Mouse (Mus musculus): ENCODE data around the gene Sesn1. TPM values are rescaled to one million over a fixed set of nuclear protein-coding genes. Genes with fewer than 3 reads are reported as not detected.

The Sesn1 gene
- polyA plus RNA-seq, 1 experiment, result 5.0 TPM

DNA sequence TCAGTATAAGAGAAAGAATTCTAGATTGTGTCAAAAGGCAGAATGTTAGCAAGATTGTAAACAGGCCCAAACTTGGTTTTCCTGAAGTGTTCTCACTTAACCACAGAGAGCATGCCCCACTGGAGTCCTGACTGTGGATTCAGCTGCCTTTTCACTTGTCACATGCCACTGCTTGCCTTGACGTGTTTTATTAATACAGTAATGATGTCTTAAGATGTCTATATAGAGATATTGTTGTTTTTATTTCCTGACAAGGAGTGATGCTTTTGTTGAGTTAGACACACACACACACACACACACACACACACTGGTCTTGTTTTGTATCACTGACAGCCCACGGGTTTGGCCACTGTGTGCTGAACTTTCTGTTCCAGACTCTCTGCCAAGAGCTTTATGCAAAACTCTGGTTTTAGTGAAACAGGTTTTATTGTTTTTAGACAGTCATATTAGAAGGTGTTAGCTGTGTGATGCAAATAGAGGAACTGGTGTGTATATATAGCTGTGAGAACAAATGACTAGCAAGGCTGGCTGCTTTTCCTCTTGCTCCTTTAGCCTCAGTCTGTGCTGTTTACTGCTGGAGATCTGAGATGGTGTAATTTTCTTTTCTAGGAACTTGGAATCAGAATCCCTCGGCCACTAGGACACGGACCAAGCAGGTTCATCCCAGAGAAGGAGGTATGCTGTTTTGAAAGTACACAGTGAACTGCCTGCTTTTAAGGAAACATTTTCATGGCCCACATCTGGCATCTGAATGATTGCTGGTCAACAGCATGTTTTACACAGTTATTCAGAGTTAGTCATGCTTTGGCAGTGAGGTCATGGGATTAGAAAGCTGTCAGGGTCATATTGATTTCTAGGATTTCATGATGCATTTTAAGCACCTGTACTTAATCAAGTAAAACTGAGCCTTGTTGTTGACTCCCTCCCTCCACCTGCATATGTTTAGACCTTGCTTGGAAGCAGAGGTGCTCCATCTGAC is 84.0 kb downstream of the Sesn1 start:
- Histone ChIP-seq H3K4me3 (ENCODE audit: insufficient read depth, poor library complexity, severe bottlenecking) (no peak overlapping the region), H3K79me2 (ENCODE audit: control insufficient read depth, insufficient read depth) (no peaks in the 10 kb centered on the region), H3K36me3 (ENCODE audit: control insufficient read depth, insufficient read depth) (no peaks in the 10 kb centered on the region), H3ac (ENCODE audit: control insufficient read depth, insufficient read length, low read depth) (no peak overlapping the region), H3K79me3 (ENCODE audit: low read depth) (no peaks in the 10 kb centered on the region), H3K27me3 (ENCODE audit: control insufficient read depth, insufficient read depth, insufficient read length) (no peaks in the 10 kb centered on the region)
- no peak for TF ChIP-seq MYOD1 (IDR thresholded peaks at IDR 0.05; ENCODE audit: control insufficient read depth, insufficient read length, low read depth)
- TF ChIP-seq MAX (IDR thresholded peaks at IDR 0.05), result no peak
- TF ChIP-seq CTCF (IDR thresholded peaks at IDR 0.05; ENCODE audit: control insufficient read depth, insufficient read depth, insufficient read length), result no peak
- no peak for TF ChIP-seq MYOG (IDR thresholded peaks at IDR 0.05; ENCODE audit: control insufficient read depth, extremely low read depth, insufficient read length)
- no peak for TF ChIP-seq USF1 (IDR thresholded peaks at IDR 0.05; ENCODE audit: low read depth)
- no peak for TF ChIP-seq CEBPB (IDR thresholded peaks at IDR 0.05; ENCODE audit: low read depth)
- no peak for TF ChIP-seq FOSL1 (IDR thresholded peaks at IDR 0.05; ENCODE audit: insufficient read depth, low read length, poor library complexity, severe bottlenecking)

DNA sequence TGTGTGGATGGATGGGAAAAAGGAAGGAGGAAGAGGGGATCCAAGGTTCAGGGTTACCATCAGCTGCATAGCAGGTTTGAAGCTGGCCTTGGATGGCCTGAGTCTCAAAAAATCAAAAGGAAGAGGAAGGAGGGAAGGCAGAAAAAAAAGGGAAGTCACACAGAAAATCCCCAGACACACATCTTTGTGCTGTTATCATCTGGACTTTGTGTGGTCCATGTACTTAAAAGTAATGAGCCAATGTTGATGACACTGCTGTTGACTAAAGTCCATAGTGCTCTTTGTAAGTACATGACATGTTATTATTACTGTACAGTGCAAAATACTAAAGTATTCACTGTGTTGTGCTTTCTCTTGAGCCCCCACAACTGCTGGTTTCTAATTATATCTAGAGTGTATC is 86.7 kb downstream of the Sesn1 start:
- Histone ChIP-seq H3K79me3 (ENCODE audit: low read depth) (no peaks in the 10 kb centered on the region), H3K36me3 (ENCODE audit: control insufficient read depth, insufficient read depth) (no peaks in the 10 kb centered on the region), H3K4me3 (ENCODE audit: insufficient read depth, poor library complexity, severe bottlenecking) (no peak overlapping the region), H3ac (ENCODE audit: control insufficient read depth, insufficient read length, low read depth) (no peak overlapping the region), H3K79me2 (ENCODE audit: control insufficient read depth, insufficient read depth) (no peaks in the 10 kb centered on the region), H3K27me3 (ENCODE audit: control insufficient read depth, insufficient read depth, insufficient read length) (no peaks in the 10 kb centered on the region)
- TF ChIP-seq MAX (IDR thresholded peaks at IDR 0.05) (no peak), FOSL1 (IDR thresholded peaks at IDR 0.05; ENCODE audit: insufficient read depth, low read length, poor library complexity, severe bottlenecking) (no peak), CTCF (IDR thresholded peaks at IDR 0.05; ENCODE audit: control insufficient read depth, insufficient read depth, insufficient read length) (no peak), CEBPB (IDR thresholded peaks at IDR 0.05; ENCODE audit: low read depth) (no peak), MYOD1 (IDR thresholded peaks at IDR 0.05; ENCODE audit: control insufficient read depth, insufficient read length, low read depth) (no peak), USF1 (IDR thresholded peaks at IDR 0.05; ENCODE audit: low read depth) (no peak), MYOG (IDR thresholded peaks at IDR 0.05; ENCODE audit: control insufficient read depth, extremely low read depth, insufficient read length) (no peak)

- no peak overlapping the region for H3ac ChIP-seq (ENCODE audit: control insufficient read depth, insufficient read length, low read depth)
- H3K36me3 ChIP-seq (ENCODE audit: control insufficient read depth, insufficient read depth), result no peaks in the 10 kb centered on the region
- H3K79me3 ChIP-seq (ENCODE audit: low read depth), result no peaks in the 10 kb centered on the region
- no peak overlapping the region for H3K4me3 ChIP-seq (ENCODE audit: insufficient read depth, poor library complexity, severe bottlenecking)
- no peaks in the 10 kb centered on the region for H3K27me3 ChIP-seq (ENCODE audit: control insufficient read depth, insufficient read depth, insufficient read length)
- no peaks in the 10 kb centered on the region for H3K79me2 ChIP-seq (ENCODE audit: control insufficient read depth, insufficient read depth)
- TF ChIP-seq CEBPB (IDR thresholded peaks at IDR 0.05; ENCODE audit: low read depth) (no peak), CTCF (IDR thresholded peaks at IDR 0.05; ENCODE audit: control insufficient read depth, insufficient read depth, insufficient read length) (no peak), MYOD1 (IDR thresholded peaks at IDR 0.05; ENCODE audit: control insufficient read depth, insufficient read length, low read depth) (no peak), MAX (IDR thresholded peaks at IDR 0.05) (no peak), USF1 (IDR thresholded peaks at IDR 0.05; ENCODE audit: low read depth) (no peak), MYOG (IDR thresholded peaks at IDR 0.05; ENCODE audit: control insufficient read depth, extremely low read depth, insufficient read length) (no peak), FOSL1 (IDR thresholded peaks at IDR 0.05; ENCODE audit: insufficient read depth, low read length, poor library complexity, severe bottlenecking) (no peak)
Observed at GRCm38 (mm10) chr10:41896865-41897264, 87.1 kb downstream of the Sesn1 start.

- no peaks in the 10 kb centered on the region for H3K79me2 ChIP-seq (ENCODE audit: control insufficient read depth, insufficient read depth)
- H3K36me3 ChIP-seq (ENCODE audit: control insufficient read depth, insufficient read depth), result no peaks in the 10 kb centered on the region
- H3K27me3 ChIP-seq (ENCODE audit: control insufficient read depth, insufficient read depth, insufficient read length), result no peaks in the 10 kb centered on the region
- H3K79me3 ChIP-seq (ENCODE audit: low read depth), result no peaks in the 10 kb centered on the region
- no peak for TF ChIP-seq MYOD1 (IDR thresholded peaks at IDR 0.05; ENCODE audit: control insufficient read depth, insufficient read length, low read depth)
- TF ChIP-seq USF1 (IDR thresholded peaks at IDR 0.05; ENCODE audit: low read depth), result no peak
- no peak for TF ChIP-seq CTCF (IDR thresholded peaks at IDR 0.05; ENCODE audit: control insufficient read depth, insufficient read depth, insufficient read length)
- H3K4me3 ChIP-seq (ENCODE audit: insufficient read depth, poor library complexity, severe bottlenecking), result no peak overlapping the region
- H3ac ChIP-seq (ENCODE audit: control insufficient read depth, insufficient read length, low read depth), result no peak overlapping the region
Observed at GRCm38 (mm10) chr10:41901456-41901855, 91.7 kb downstream of the Sesn1 start.

DNA sequence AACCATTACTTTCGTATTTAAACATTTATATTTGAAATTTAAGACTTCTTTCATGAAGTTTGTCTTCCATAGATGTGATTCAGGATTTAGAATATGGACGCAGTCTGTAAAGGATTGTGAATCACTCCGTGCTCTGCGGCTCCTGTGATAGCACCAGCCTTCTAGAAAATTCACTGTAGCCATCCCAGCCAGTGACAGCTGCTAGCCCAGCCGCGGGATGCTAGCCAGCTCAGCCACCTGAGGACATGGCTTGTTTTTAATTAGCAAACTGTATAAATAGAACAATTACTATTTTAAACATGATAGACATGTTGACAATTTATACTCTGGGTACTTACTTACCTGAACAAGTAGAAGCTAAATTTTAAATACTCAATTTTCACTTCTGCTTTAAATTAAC is 92.1 kb downstream of the Sesn1 start:
- Histone ChIP-seq H3K79me3 (ENCODE audit: low read depth) (no peaks in the 10 kb centered on the region), H3K4me3 (ENCODE audit: insufficient read depth, poor library complexity, severe bottlenecking) (no peak overlapping the region), H3K79me2 (ENCODE audit: control insufficient read depth, insufficient read depth) (no peaks in the 10 kb centered on the region), H3ac (ENCODE audit: control insufficient read depth, insufficient read length, low read depth) (no peak overlapping the region), H3K36me3 (ENCODE audit: control insufficient read depth, insufficient read depth) (no peaks in the 10 kb centered on the region), H3K27me3 (ENCODE audit: control insufficient read depth, insufficient read depth, insufficient read length) (no peaks in the 10 kb centered on the region)
- TF ChIP-seq CTCF (IDR thresholded peaks at IDR 0.05; ENCODE audit: control insufficient read depth, insufficient read depth, insufficient read length), result no peak
- no peak for TF ChIP-seq CEBPB (IDR thresholded peaks at IDR 0.05; ENCODE audit: low read depth)
- TF ChIP-seq FOSL1 (IDR thresholded peaks at IDR 0.05; ENCODE audit: insufficient read depth, low read length, poor library complexity, severe bottlenecking), result no peak
- TF ChIP-seq MAX (IDR thresholded peaks at IDR 0.05), result no peak
- TF ChIP-seq USF1 (IDR thresholded peaks at IDR 0.05; ENCODE audit: low read depth), result no peak
- no peak for TF ChIP-seq MYOD1 (IDR thresholded peaks at IDR 0.05; ENCODE audit: control insufficient read depth, insufficient read length, low read depth)
- no peak for TF ChIP-seq MYOG (IDR thresholded peaks at IDR 0.05; ENCODE audit: control insufficient read depth, extremely low read depth, insufficient read length)

All from C2C12 (cell line).